Mouse (Mus musculus): ENCODE results near the gene Jrkl. TPM values are rescaled to one million over a fixed set of nuclear protein-coding genes. Genes with fewer than 3 reads are reported as not detected.

The Jrkl gene
- polyA plus RNA-seq, 1 experiment from 2014 or later = 10.2 TPM

DNA sequence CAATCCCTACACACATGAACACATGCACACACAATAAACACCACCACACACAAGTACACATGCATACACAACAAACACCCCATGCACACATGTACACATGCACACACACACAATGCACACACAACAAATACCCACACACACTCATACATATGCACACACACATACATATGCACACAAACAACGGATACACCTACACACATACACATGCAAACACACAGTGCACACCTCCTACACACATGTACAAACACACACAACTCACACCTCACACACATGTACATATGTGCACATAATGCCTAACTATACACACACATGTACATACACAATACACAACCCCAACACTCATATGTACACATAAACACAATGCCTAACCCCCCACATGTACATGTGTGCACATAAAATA is 19.8 kb downstream of the Jrkl start:
- Histone ChIP-seq H3K9ac (replicated peaks) (no peak overlapping the region), H3K27me3 (replicated peaks) (no peaks in the 10 kb centered on the region), H3K9me3 (replicated peaks) (no peaks in the 10 kb centered on the region), H3K36me3 (no peaks in the 10 kb centered on the region), H3K4me3 (replicated peaks) (no peak overlapping the region), H3K4me1 (no peaks in the 10 kb centered on the region), H3K4me2 (no peak overlapping the region), H3K27ac (replicated peaks) (no peak overlapping the region)
- 94% methylated on average over 1 of the region's 1 CpGs for WGBS
- no peak for ATAC-seq (ENCODE audit: low FRiP score)

DNA sequence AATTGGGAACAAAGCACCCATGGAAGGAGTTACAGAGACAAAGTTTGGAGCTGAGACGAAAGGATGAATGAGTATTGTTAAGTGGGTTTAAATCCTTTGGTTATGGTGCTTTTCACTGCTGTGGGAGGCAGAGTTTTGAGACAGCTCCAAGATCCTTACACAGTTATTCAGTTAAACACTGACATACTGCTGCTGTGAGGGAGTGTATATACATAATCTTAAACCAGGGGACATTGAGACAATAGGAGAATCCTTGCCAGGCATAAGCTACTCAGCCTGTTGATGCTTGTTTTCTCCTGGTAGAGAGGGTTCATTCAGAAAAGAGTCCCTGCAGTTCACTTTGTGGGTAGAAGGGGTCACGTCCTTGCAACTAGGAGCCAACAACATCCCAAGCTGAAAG is 39.3 kb downstream of the Jrkl start:
- Histone ChIP-seq H3K36me3 (no peaks in the 10 kb centered on the region), H3K4me2 (no peak overlapping the region), H3K27me3 (replicated peaks) (no peaks in the 10 kb centered on the region), H3K9ac (replicated peaks) (no peak overlapping the region), H3K9me3 (replicated peaks) (no peaks in the 10 kb centered on the region), H3K4me3 (replicated peaks) (no peak overlapping the region), H3K4me1 (no peaks in the 10 kb centered on the region), H3K27ac (replicated peaks) (no peak overlapping the region)
- ATAC-seq (ENCODE audit: low FRiP score) = no peak
- WGBS = 36% methylated on average over 2 of the region's 2 CpGs

DNA sequence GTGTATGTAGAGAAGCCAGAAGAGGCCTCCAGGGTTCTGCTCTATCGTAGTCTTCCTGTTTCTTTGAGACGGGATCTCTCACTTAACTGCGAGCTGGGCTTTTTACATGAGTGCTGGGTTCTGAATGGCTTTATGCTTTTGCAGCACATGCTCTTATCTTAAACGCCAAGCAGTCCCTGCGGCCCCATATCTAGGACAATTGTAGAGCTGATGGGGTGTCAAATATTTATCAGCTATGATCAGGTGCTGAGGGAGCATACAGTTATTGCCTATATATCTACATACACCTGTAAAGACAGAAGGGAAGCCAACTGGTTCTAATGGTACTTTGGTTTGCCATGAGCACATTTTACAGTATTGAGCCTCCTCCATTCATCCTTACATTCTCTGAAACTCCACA is 41.9 kb downstream of the Jrkl start:
- no peak overlapping the region for H3K27ac ChIP-seq (replicated peaks)
- no peak overlapping the region for H3K4me3 ChIP-seq (replicated peaks)
- H3K9me3 ChIP-seq (replicated peaks) = no peaks in the 10 kb centered on the region
- no peak overlapping the region for H3K9ac ChIP-seq (replicated peaks)
- H3K36me3 ChIP-seq = no peaks in the 10 kb centered on the region
- ATAC-seq (ENCODE audit: low FRiP score) = no peak
- no peak overlapping the region for H3K4me2 ChIP-seq
- 86% methylated on average over 5 of the region's 5 CpGs for WGBS
- no peaks in the 10 kb centered on the region for H3K27me3 ChIP-seq (replicated peaks)
- no peaks in the 10 kb centered on the region for H3K4me1 ChIP-seq

- no peak overlapping the region for H3K4me3 ChIP-seq (replicated peaks)
- H3K36me3 ChIP-seq = no peaks in the 10 kb centered on the region
- no peak for ATAC-seq (ENCODE audit: low FRiP score)
- no peak overlapping the region for H3K27ac ChIP-seq (replicated peaks)
- H3K9me3 ChIP-seq (replicated peaks) = no peaks in the 10 kb centered on the region
- no peaks in the 10 kb centered on the region for H3K4me1 ChIP-seq
- H3K4me2 ChIP-seq = no peak overlapping the region
- no peaks in the 10 kb centered on the region for H3K27me3 ChIP-seq (replicated peaks)
- 92% methylated on average over 1 of the region's 1 CpGs for WGBS
- no peak overlapping the region for H3K9ac ChIP-seq (replicated peaks)
Observed at GRCm38 (mm10) chr9:13203109-13203508, 42.5 kb downstream of the Jrkl start.

DNA sequence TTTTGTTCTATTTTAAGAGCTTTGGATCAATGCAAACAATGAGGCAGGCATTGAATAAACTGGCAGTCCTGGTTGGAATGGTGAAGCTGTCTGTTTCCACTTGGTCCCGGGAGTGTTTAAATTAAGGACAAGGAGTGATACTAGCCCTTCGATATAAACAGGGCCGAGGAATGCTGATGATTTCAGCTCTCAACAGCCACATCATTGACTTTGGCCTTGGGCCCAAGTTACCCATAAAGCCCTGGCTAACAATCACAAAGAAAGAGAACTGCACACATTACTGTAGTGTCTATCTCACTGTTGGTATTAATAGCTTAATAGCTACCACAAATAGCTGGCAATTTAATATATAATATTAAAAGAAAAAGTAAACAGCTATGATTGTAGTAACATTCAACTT is 45.5 kb downstream of the Jrkl start:
- WGBS = 75% methylated on average over 3 of the region's 3 CpGs
- Histone ChIP-seq H3K36me3 (no peaks in the 10 kb centered on the region), H3K9me3 (replicated peaks) (no peaks in the 10 kb centered on the region), H3K27ac (replicated peaks) (no peak overlapping the region), H3K4me2 (no peak overlapping the region), H3K9ac (replicated peaks) (no peak overlapping the region), H3K27me3 (replicated peaks) (no peaks in the 10 kb centered on the region), H3K4me3 (replicated peaks) (no peak overlapping the region), H3K4me1 (no peaks in the 10 kb centered on the region)
- ATAC-seq (ENCODE audit: low FRiP score) = no peak

GRCm38 (mm10) chr9:13195762-13196161 is 49.9 kb downstream of the Jrkl start:
- no peaks in the 10 kb centered on the region for H3K36me3 ChIP-seq
- peak; percentile 78; the same call in 1 of the 2 replicates for ATAC-seq (ENCODE audit: low FRiP score)
- H3K27ac ChIP-seq (replicated peaks) = no peak overlapping the region
- H3K4me3 ChIP-seq (replicated peaks) = no peak overlapping the region
- H3K9ac ChIP-seq (replicated peaks) = no peak overlapping the region
- no peaks in the 10 kb centered on the region for H3K4me1 ChIP-seq
- WGBS = 6% methylated on average over 7 of the region's 7 CpGs
- peak overlapping the region; percentile 36 for H3K4me2 ChIP-seq
- H3K27me3 ChIP-seq (replicated peaks) = no peaks in the 10 kb centered on the region
- no peaks in the 10 kb centered on the region for H3K9me3 ChIP-seq (replicated peaks)

DNA sequence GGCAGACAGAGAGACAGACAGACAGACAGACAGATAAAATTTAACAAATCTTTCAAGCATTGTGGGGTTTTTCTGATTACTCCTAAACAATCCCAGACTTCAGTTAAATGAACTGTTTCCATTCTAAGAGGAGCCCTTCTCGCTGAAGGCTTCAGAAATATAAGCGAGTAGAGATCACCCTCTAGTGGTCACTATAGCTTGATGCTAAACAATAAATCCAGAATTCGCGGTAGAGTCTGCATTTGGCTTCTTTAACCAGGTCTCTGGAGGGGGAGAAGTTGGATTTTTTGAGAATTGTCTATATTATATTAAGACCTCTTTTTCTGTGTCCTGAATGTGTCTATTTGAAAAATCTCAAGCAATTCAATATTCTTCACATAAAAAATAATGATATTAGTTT is 50.4 kb downstream of the Jrkl start:
- H3K4me1 ChIP-seq = no peaks in the 10 kb centered on the region
- no peaks in the 10 kb centered on the region for H3K36me3 ChIP-seq
- WGBS = 2% methylated on average over 4 of the region's 4 CpGs
- no peak overlapping the region for H3K4me3 ChIP-seq (replicated peaks)
- no peak overlapping the region for H3K9ac ChIP-seq (replicated peaks)
- no peak overlapping the region for H3K4me2 ChIP-seq
- peak; percentile 76; the same call in 1 of the 2 replicates for ATAC-seq (ENCODE audit: low FRiP score)
- H3K27ac ChIP-seq (replicated peaks) = no peak overlapping the region
- no peaks in the 10 kb centered on the region for H3K9me3 ChIP-seq (replicated peaks)
- no peaks in the 10 kb centered on the region for H3K27me3 ChIP-seq (replicated peaks)

- H3K27me3 ChIP-seq (replicated peaks) = no peaks in the 10 kb centered on the region
- WGBS = 88% methylated on average over 4 of the region's 4 CpGs
- H3K36me3 ChIP-seq = no peaks in the 10 kb centered on the region
- H3K27ac ChIP-seq (replicated peaks) = no peak overlapping the region
- no peaks in the 10 kb centered on the region for H3K4me1 ChIP-seq
- no peaks in the 10 kb centered on the region for H3K9me3 ChIP-seq (replicated peaks)
- no peak overlapping the region for H3K9ac ChIP-seq (replicated peaks)
- H3K4me2 ChIP-seq = no peak overlapping the region
- no peak for ATAC-seq (ENCODE audit: low FRiP score)
- no peak overlapping the region for H3K4me3 ChIP-seq (replicated peaks)
Observed at GRCm38 (mm10) chr9:13194619-13195018, 51.0 kb downstream of the Jrkl start.

Other genes starting within 250 kb of the Jrkl start
- 14.1 and 14.6 TPM in 2 replicates for gene Ccdc82, start 1.1 kb upstream of the Jrkl start, polyA plus RNA-seq (2015; fragmentation: Nextera tagmentation; extraction: Ambion mirVana)
- 12.0 TPM in 2 replicates for gene Maml2, start 52.1 kb upstream of the Jrkl start, polyA plus RNA-seq (2015; fragmentation: Nextera tagmentation; extraction: Ambion mirVana)
- gene Gm17571, start 200.9 kb upstream of the Jrkl start, polyA plus RNA-seq (2015; fragmentation: Nextera tagmentation; extraction: Ambion mirVana) = not detected in 2 replicates

Measured in neural tube, embryonic 15.5 days (tissue).